Mouse (Mus musculus) kidney, postnatal 10 days (tissue): ENCODE results near the gene Dusp7.

Source experiments
- DNase-seq: peaks from one replicate; pipeline ENCODE4 v3.0.0; 2021; ENCODE audit warnings: mixed read lengths

The Dusp7 gene

DNA sequence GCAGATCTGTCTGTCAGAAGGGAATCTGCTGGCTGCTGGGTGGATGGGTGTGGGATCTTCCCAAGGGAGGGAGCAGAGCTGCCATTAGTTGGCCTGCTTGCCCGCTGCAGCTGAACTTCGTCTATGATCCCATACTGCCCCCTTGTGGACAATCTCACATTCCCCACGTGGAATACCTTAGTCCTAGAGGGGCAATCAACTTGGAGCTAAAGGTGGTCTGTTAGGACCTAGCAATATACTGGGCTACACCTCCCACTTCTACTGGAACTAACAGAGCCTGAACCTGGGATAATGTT, 53.4 kb downstream of the Dusp7 start:
- DNase-seq = peak; percentile 92
